Mouse (Mus musculus) midbrain, postnatal 0 days (tissue): ENCODE results near the gene Rtl10. TPM values are rescaled to one million over a fixed set of nuclear protein-coding genes. Genes with fewer than 3 reads are reported as not detected.
"Not testable (repeated sequence)": the region's sequence is repeated elsewhere in the genome, so short reads cannot be mapped to it uniquely, and the experiment has no call there.

Experiments used
- ATAC-seq: fragments of 200-750 bp; cut with Nextera tagmentation; 2 replicates; pipeline ENCODE4 v1.8.0; 2017; ENCODE audit warnings: moderate number of reproducible peaks, mild to moderate bottlenecking, moderate TSS enrichment, moderate library complexity; ENCODE audit not compliant: low FRiP score
- DNase-seq: peaks from one replicate; pipeline ENCODE4 v3.0.0-alpha.2; 2015; ENCODE audit warnings: low spot score
- H3K27ac ChIP-seq: fragments of 300-500 bp; sonication (generic); 2 replicates; pipeline ENCODE4 v1.5.1; 2014; ENCODE audit warnings: low read depth, mild to moderate bottlenecking, low read length, mixed read lengths
- H3K27me3 ChIP-seq: fragments of 300-500 bp; sonication (generic); 2 replicates; pipeline ENCODE4 v1.6.1; 2014; ENCODE audit warnings: low read length, control low read depth, mixed read lengths; ENCODE audit not compliant: insufficient read depth
- H3K36me3 ChIP-seq: fragments of 300-500 bp; sonication (generic); 2 replicates; pipeline ENCODE4 v1.6.1; 2014; ENCODE audit warnings: low read length, control low read depth, mixed read lengths; ENCODE audit not compliant: insufficient read depth
- H3K4me1 ChIP-seq: fragments of 300-500 bp; sonication (generic); 2 replicates; pipeline ENCODE4 v1.6.1; 2014; ENCODE audit warnings: mild to moderate bottlenecking, control low read depth, antibody characterized with exemption, low read length, mixed read lengths; ENCODE audit not compliant: insufficient read depth
- H3K4me2 ChIP-seq: fragments of 300-500 bp; sonication (generic); 2 replicates; pipeline ENCODE4 v1.6.1; 2014; ENCODE audit warnings: low read depth, mild to moderate bottlenecking, low read length, mixed read lengths; ENCODE audit not compliant: poor library complexity, severe bottlenecking
- H3K4me3 ChIP-seq: fragments of 300-500 bp; sonication (generic); 2 replicates; pipeline ENCODE4 v1.5.1; 2014; ENCODE audit warnings: low read depth, mild to moderate bottlenecking, low read length, moderate library complexity
- H3K9ac ChIP-seq: fragments of 300-500 bp; sonication (generic); replicated peaks from 2 replicates; pipeline ENCODE4 v1.6.1; 2014; ENCODE audit warnings: mild to moderate bottlenecking, low read length, moderate library complexity, mixed read lengths; ENCODE audit not compliant: poor library complexity, severe bottlenecking
- H3K9me3 ChIP-seq: fragments of 300-500 bp; sonication (generic); 2 replicates; pipeline ENCODE4 v1.6.1; 2016; ENCODE audit warnings: low read length, control low read depth
- CTCF ChIP-seq: IDR thresholded peaks from 2 replicates; pipeline ENCODE4 v1.5.1; 2016; ENCODE audit warnings: antibody characterized with exemption, mild to moderate bottlenecking
- WGBS: fragments of 180-500 bp; shearing (Covaris S2); extraction: QIAGEN DNeasy Blood & Tissue Kit; methylation state at CpG from one replicate; pipeline ENCODE4 v1.1.7; 2014; 5-methylcytosine and 5-hydroxymethylcytosine counted together
- polyA plus RNA-seq: library from polyadenylated mRNA; unstranded; fragments of >200 nt; fragmentation: Nextera tagmentation; extraction: Ambion mirVana; gene quantifications from 2 replicates; pipeline ENCODE4 v1.2.1, GENCODE M21; 2015
- total RNA-seq: library from RNA; depleted of rRNA; stranded (reverse); fragments of >200 nt; gene quantifications from 2 replicates; pipeline ENCODE4 v1.2.3, GENCODE M21; 2014

Gene Rtl10
- total and polyA plus RNA-seq, 2 experiments from 2014 or later, result 3.8 to 7.1 TPM

- no peaks in the 10 kb centered on the region for H3K4me1 ChIP-seq
- no peak for TF ChIP-seq CTCF
- H3K9me3 ChIP-seq, result no peaks in the 10 kb centered on the region
- H3K9ac ChIP-seq, result no peak overlapping the region
- no peak overlapping the region for H3K4me2 ChIP-seq
- H3K27ac ChIP-seq, result no peak overlapping the region
- no peak overlapping the region for H3K4me3 ChIP-seq
- WGBS, result 86% methylated on average over 6 of the region's 6 CpGs
- no peaks in the 10 kb centered on the region for H3K36me3 ChIP-seq
- no peak for DNase-seq
- no peaks in the 10 kb centered on the region for H3K27me3 ChIP-seq
- ATAC-seq, result no peak
Measured at GRCm38 (mm10) chr16:18513508-18513907, 14.8 kb downstream of the Rtl10 start.

GRCm38 (mm10) chr16:18518091-18518490 lies 19.4 kb downstream of the Rtl10 start:
- peak; percentile 48 for TF ChIP-seq CTCF
- ATAC-seq (no peak), DNase-seq (peak; percentile 42)
- no peaks in the 10 kb centered on the region for H3K4me1 ChIP-seq
- no peak overlapping the region for H3K27ac ChIP-seq
- H3K9me3 ChIP-seq, result no peaks in the 10 kb centered on the region
- H3K27me3 ChIP-seq, result no peaks in the 10 kb centered on the region
- no peaks in the 10 kb centered on the region for H3K36me3 ChIP-seq
- H3K4me2 ChIP-seq, result no peak overlapping the region
- no peak overlapping the region for H3K4me3 ChIP-seq
- no peak overlapping the region for H3K9ac ChIP-seq

- Histone ChIP-seq H3K27ac (no peak overlapping the region), H3K36me3 (no peaks in the 10 kb centered on the region), H3K9me3 (no peaks in the 10 kb centered on the region), H3K4me2 (no peak overlapping the region), H3K9ac (no peak overlapping the region), H3K4me3 (no peak overlapping the region), H3K4me1 (no peaks in the 10 kb centered on the region), H3K27me3 (no peaks in the 10 kb centered on the region)
- 91% methylated on average over 8 of the region's 8 CpGs for WGBS
- no peak for TF ChIP-seq CTCF
- ATAC-seq (no peak), DNase-seq (no peak)
Measured at GRCm38 (mm10) chr16:18523563-18524245, 25.0 kb downstream of the Rtl10 start.

GRCm38 (mm10) chr16:18528656-18529055 lies 30.0 kb downstream of the Rtl10 start:
- no peaks in the 10 kb centered on the region for H3K36me3 ChIP-seq
- H3K27me3 ChIP-seq, result no peaks in the 10 kb centered on the region
- no peak overlapping the region for H3K4me3 ChIP-seq
- no peak overlapping the region for H3K9ac ChIP-seq
- no peak for ATAC-seq
- H3K4me1 ChIP-seq, result no peaks in the 10 kb centered on the region
- DNase-seq, result no peak
- no peak overlapping the region for H3K27ac ChIP-seq
- TF ChIP-seq CTCF, result no peak
- H3K4me2 ChIP-seq, result no peak overlapping the region
- WGBS, result 70% methylated on average over 5 of the region's 5 CpGs
- H3K9me3 ChIP-seq, result no peaks in the 10 kb centered on the region

DNA sequence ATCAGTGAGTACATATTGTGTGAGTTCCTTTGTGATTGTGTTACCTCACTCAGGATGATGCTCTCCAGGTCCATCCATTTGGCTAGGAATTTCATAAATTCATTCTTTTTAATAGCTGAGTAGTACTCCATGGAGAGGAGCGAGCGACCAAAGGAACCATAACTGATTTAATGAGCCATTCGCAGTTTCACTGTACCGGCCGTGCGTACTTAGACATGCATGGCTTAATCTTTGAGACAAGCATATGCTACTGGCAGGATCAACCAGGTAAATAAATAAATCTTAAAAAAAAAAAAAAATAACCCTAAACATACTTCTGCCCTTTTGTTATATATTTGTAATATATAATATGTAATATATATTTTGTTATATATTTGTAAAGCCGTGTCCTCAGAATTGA lies 34.4 kb downstream of the Rtl10 start:
- H3K4me1 ChIP-seq, H3K9me3 ChIP-seq, H3K4me3 ChIP-seq, H3K4me2 ChIP-seq, H3K9ac ChIP-seq, H3K36me3 ChIP-seq, DNase-seq, H3K27ac ChIP-seq, H3K27me3 ChIP-seq: not testable (repeated sequence)
- peak; percentile 99 for ATAC-seq
- 92% methylated on average over 7 of the region's 7 CpGs for WGBS

DNA sequence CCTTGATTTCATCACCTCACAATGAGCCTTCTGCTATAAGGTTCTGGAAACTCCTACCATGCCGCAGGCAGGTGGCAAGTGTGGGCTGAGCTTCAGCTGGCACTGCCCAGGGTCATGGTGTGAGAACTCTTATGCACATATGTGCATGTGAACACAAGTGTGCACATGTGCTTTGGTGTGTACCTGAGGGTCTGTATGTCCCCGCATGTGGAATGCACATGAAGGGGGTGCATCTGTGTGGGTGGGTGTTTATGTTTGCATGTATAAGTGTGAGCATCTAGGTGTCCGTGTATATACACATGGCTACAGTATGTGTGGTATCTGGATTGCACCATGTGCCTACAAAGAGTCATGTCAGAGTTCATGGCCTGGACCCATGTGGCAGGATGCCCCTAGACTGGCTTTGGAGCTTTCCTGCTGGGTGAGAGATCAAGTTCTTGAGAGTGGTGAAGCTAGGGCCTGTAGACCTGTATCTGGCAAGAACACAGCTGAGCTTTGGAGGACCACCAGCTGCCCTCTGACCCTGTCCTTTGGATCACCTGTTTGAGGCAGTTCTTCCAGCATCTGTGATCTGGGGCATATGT lies 38.8 kb downstream of the Rtl10 start:
- Histone ChIP-seq H3K4me2 (no peak overlapping the region), H3K27me3 (no peaks in the 10 kb centered on the region), H3K4me1 (no peaks in the 10 kb centered on the region), H3K9ac (no peak overlapping the region), H3K27ac (no peak overlapping the region), H3K36me3 (no peaks in the 10 kb centered on the region), H3K4me3 (no peak overlapping the region), H3K9me3 (no peaks in the 10 kb centered on the region)
- no peak for TF ChIP-seq CTCF
- DNase-seq (no peak), ATAC-seq (no peak)
- WGBS, result 87% methylated on average over 3 of the region's 3 CpGs
